Mouse (Mus musculus) NIH3T3 (cell line): ENCODE results near the gene Cxcl15.
"Not testable (repeated sequence)": the region's sequence is repeated elsewhere in the genome, so short reads cannot be mapped to it uniquely, and the experiment has no call there.

ENCODE experiments used
- DNase-seq: peaks from one replicate; pipeline ENCODE4 v3.0.0-alpha.2; 2012; ENCODE audit warnings: low read depth

Cxcl15 gene

DNA sequence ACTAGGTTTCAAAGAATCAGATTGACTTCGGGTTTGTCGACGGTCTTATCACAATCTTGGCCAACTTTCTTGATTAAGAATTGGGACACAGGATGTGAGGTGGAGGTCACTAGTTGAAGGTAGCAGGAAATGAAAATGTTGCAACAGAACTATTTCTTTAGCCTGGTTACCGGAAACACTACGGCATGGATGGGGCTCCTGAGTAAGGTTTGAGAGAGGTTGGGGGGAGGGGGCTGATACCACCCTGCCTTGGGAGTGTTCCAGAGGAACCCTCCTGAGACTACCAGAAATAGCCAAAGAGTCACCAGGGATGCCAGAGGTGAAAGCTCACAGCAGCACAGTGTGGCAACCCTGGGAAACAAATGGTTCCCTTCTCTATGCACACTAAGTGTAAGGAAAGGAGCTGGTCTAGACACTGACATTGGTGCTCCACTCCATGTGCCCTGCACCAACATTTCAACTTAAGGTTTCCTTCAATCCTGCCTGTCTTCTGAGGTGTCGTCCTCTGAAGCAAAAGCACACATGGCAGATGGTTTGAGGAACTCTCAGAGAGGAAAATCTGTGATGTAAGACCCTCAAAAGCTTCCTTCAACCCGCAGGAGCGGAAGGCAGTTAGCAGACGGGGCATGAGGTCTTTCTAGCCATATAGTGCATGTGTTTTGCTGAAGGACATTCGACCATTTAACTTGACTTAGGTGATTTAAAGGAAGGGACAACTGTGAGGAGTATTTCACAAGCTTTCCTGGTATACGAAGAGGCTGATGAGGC is 4.8 kb upstream of the Cxcl15 start:
- DNase-seq, result no peak

- no peak for DNase-seq
Measured at GRCm38 (mm10) chr5:90790074-90790502, 4.2 kb upstream of the Cxcl15 start.

GRCm38 (mm10) chr5:90795392-90795791 is 1.1 kb downstream of the Cxcl15 start:
- DNase-seq, result not testable (repeated sequence)

DNA sequence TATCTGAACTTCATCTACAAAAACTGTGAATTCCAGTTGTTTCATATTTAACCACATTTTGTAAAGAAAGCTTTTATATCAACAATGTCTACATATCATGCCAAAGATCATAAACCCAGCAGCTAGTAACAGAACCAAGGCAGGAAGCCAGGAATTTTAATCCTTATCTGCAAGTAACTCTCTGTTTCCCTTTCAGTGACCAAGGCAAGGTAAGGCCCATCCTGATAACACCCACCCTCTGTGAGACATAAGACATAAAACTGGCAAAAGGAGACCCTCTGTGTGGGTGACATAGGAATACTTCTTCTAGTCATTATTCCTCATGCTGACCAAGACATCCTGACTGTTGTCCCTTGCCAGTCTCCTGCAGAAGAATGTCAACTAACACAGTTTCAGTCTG is 10.2 kb downstream of the Cxcl15 start:
- no peak for DNase-seq

DNA sequence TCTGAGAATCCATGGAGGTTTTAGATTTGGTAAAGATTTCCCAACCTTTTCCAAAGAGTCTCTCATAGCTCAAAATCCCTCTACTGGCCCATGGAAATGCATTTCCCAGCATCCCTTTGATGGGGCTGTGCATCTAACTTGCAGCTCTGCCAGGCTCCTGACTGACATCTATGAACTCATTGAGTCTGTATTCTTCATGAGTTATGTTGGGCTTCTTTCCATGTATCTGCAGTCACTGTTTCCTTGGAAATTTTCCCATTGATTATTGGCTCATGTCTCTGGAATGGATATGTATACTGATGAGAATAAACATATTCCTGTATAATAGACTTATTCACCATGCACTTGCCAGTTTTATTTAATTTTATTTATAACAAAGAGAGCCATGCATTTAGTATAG is 11.7 kb downstream of the Cxcl15 start:
- peak; percentile 70 for DNase-seq

DNA sequence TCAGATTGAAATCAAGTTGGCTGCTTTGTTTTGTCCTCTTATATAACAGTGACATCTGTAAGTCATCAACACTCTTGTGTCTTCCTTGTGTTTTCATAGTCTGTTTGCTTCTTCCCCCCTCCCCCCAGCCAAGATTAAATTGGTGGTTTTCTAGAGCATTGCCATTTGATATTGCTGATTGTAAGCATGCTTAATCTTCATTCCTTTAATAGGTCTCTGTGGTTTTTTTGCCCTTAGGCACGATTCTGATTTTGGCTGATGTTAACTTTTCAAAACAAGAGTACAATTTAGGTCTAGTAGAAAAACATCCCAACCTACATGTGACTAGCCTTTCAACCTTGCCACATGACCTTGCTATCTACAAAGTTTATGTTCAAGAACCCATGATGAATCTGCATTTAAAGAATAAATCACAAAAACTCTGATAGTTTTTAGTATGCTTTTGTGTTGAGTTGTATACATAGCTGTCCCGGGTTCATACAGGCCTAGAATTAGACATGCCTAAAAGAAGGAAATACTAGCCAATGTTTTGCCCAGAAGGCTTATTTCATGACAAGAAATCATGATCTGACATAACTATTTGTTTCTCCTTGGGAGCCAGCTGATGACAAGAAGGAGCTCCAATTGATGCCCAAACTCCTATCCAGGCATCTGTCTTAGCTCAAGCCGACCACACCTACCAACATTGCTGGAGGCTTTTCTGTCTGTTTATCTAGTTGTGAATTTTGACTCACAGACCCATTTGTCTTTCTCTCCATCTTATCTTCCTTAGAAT is 13.0 kb downstream of the Cxcl15 start:
- DNase-seq, result peak; percentile 78

GRCm38 (mm10) chr5:90819756-90820155 is 25.4 kb downstream of the Cxcl15 start:
- peak; percentile 78 for DNase-seq

DNA sequence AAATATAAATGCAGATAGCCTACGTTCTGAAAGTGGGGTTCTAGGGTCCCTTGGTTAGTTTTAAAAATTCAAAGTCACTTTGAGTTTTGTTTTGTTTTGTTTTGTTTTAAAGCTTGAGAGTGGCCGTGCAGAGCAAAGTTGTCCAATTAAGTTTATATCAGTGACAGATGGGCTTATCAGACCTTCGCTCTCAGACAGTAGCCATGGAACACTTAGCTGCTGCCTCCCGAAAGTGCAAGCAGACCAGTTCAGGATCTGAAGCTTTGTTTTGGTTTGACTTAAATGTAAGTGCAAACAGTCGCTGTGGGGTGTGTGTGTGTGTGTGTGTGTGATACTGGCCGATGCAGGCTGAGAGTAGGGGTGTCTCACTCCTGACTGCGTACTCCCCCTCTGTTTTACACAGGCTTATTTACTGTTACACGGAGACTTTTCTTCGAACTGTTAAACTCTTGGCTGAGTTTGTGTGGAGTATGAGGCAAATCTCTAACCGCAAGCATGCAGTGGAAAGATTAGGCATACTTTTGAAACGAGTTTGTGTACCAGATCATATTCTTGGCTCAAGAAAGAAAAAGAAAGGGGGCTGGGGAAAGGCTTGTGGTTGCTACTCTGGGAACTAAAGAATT is 37.9 kb downstream of the Cxcl15 start:
- DNase-seq, result peak; percentile 89

- DNase-seq, result no peak
Measured at GRCm38 (mm10) chr5:90832768-90833388, 38.5 kb downstream of the Cxcl15 start.

- peak; percentile 65 for DNase-seq
Measured at GRCm38 (mm10) chr5:90834436-90834835, 40.1 kb downstream of the Cxcl15 start.

DNA sequence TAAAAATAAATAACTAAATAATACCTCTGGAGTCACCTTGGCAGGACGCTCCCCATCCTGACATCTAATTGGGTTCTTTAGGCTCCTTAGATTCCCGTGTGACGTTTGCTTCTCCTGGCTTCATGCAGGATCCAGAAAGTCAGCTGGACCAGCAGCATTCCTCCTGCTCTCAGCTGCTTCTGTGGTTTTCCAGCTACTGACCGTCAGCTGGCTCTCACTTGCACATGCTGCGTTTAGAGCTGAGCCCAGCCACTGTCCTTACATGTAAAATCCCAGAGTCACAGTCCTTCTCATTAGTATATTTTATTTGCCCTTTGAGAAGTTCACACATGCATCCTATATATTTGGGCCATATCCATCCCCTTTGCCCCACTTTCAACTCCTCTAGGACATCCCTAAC is 44.2 kb downstream of the Cxcl15 start:
- no peak for DNase-seq

DNA sequence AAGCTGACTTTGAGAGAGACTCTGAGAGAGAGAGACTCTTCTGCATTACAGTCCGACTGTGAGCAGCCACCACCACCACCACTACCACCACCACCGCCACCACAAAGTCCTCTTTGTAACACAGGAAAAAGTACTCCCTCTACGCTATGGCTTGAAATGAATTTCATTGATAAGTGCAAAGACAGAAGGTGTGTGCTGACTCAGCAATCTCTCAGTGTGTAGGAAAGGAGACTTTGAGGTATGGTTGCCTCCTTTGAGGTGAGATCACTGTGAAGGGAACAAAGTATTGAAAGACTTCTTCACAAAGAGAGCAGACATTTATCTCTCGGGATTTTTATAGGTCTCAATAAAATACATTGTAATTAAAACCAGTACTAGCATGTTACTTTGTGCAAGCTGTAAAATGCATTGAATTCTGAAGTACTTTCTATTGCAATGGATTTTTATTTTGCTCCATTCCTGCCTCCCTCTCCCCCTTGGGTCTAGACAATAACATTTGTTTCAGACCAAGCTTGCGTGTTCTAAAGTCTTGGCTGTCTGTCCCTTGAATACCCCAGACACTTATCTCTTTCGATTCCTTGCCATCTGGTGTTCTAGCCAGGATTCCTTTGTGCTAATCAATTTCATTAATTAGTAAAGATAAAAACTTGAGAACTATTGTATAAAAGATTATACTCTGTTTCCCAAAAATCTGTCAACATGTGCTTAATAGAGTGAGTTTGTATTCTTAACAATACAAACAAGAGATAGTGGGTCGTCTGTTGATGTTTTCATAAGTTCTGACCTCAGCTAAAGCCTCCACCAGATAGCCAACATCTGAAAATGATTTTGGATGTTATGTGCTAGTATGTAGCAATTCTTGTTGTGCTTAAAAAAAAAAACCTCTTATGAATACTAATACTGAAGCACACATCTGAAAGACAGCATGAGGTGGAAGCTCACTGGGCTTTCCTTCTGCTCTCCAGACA is 46.9 kb downstream of the Cxcl15 start:
- peak; percentile 70 for DNase-seq

DNA sequence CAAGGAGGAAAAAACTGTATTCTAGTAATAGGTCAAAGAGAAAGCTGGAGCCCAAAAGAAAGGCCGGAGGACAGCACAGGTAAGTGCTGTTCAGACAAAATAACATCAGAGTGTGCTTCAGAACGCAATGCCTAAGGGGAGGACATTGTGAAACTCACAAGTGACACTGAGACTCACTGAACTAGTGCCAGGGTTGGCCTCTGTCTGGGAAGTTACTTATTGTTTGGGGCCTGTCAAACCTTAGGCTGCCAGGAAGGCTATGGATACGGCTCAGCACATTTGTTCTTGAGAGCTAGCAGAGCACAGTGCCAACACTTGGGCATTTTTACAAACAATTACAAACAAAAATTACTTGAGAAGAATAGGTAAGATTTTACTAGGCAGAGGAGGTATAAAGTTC is 49.6 kb downstream of the Cxcl15 start:
- DNase-seq, result no peak

- not testable (repeated sequence) for DNase-seq
Measured at GRCm38 (mm10) chr5:90850096-90850495, 55.8 kb downstream of the Cxcl15 start.

- not testable (repeated sequence) for DNase-seq
Measured at GRCm38 (mm10) chr5:90851391-90851790, 57.1 kb downstream of the Cxcl15 start.
